Mouse (Mus musculus): ENCODE results near the gene Rab31. TPM values are rescaled to one million over a fixed set of nuclear protein-coding genes. Genes with fewer than 3 reads are reported as not detected.
A peak's percentile ranks its signal among the peaks of the same experiment; 100 is the strongest.

Rab31 gene
- polyA plus RNA-seq, 1 experiment = 56.6 TPM

DNA sequence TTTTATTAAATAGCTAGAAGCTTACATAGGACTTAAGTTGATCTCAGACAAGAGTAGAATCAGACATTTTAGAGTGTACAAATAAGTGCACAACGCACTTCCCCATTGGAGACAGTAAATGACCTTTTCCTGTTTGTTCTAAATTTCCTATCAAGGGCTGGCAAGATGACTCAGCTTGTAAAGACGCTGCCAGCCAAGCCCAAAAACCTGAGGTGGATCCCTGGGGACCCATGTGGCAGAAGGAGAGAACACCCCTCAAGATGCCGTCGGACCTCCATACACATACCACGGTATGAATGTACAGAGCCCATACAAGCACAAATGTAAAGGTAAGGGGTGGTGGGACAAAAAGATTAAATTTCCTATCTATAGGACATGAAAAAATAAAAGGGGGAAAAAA is 35.4 kb downstream of the Rab31 start:
- no peak for DNase-seq (ENCODE audit: low read depth)
- TF ChIP-seq POLR2A (IDR thresholded peaks at IDR 0.05; ENCODE audit: borderline replicate concordance, extremely low read depth, insufficient read depth, insufficient read length, poor library complexity, severe bottlenecking) (no peak), CTCF (IDR thresholded peaks at IDR 0.05; ENCODE audit: borderline replicate concordance, extremely low read depth, insufficient read depth, insufficient read length) (no peak)

DNA sequence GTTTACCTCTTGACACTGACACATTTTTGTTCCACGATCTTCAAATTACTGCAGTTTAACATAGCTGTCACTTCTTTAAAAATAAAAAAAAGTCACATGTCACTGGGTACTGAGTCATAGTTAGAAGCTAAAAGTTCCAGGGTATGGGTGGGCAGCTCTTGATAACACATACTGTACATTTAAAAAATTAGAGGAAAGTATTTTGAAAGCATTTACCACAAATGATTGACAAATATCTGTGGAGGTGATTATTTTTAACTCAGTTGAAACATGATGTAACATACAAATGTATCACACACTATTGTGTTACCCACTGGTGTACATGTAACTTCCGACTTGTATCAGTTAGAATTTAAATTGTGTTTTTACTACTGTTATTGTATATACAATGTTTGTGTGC is 37.5 kb downstream of the Rab31 start:
- DNase-seq (ENCODE audit: low read depth) = no peak
- no peak for TF ChIP-seq POLR2A (IDR thresholded peaks at IDR 0.05; ENCODE audit: borderline replicate concordance, extremely low read depth, insufficient read depth, insufficient read length, poor library complexity, severe bottlenecking)
- TF ChIP-seq CTCF (IDR thresholded peaks at IDR 0.05; ENCODE audit: borderline replicate concordance, extremely low read depth, insufficient read depth, insufficient read length) = no peak

DNA sequence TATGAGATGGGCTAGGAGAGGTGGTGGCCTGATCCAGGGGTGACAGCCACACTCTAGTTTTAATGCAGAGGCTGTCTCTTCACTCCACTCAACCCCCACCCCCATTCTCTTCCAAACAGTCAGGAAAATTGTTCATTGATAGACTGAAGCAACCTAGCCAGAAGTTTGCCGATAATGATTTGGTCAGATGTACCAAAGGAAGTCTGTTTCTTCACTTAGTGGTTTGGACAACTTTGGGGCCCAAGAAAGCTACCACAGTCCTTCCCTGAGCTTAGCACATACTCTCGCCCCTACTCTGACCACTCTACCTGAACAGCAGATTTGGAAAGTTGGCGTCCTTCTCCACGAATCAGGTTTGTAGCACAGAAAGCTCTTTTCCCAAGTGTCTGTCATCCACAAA is 39.9 kb downstream of the Rab31 start:
- DNase-seq (ENCODE audit: low read depth) = no peak
- TF ChIP-seq CTCF (IDR thresholded peaks at IDR 0.05; ENCODE audit: borderline replicate concordance, extremely low read depth, insufficient read depth, insufficient read length) (no peak), POLR2A (IDR thresholded peaks at IDR 0.05; ENCODE audit: borderline replicate concordance, extremely low read depth, insufficient read depth, insufficient read length, poor library complexity, severe bottlenecking) (no peak)

DNA sequence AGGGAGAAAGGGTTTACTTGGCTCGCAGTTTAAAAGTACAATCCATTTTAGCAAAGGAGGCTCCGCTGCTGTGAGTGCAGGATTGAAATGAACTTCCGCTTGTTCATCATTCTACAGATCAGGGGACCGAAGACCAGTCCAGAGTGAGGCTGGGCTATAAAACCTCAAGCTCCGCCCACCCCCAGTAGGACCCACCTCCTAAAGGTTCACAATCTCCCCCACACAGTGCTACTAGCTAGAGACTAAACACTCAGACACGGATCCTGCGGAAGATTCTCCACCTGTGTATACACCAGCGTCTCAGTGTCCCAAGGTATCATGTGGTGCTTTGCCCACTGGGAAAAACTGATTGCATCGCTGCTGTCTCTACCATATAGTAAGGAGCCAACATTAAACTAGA is 40.8 kb downstream of the Rab31 start:
- TF ChIP-seq CTCF (IDR thresholded peaks at IDR 0.05; ENCODE audit: borderline replicate concordance, extremely low read depth, insufficient read depth, insufficient read length) = no peak
- no peak for DNase-seq (ENCODE audit: low read depth)

- DNase-seq (ENCODE audit: low read depth) = no peak
- TF ChIP-seq POLR2A (IDR thresholded peaks at IDR 0.05; ENCODE audit: borderline replicate concordance, extremely low read depth, insufficient read depth, insufficient read length, poor library complexity, severe bottlenecking) = no peak
- TF ChIP-seq CTCF (IDR thresholded peaks at IDR 0.05; ENCODE audit: borderline replicate concordance, extremely low read depth, insufficient read depth, insufficient read length) = no peak
Observed at GRCm38 (mm10) chr17:65729945-65730741, 42.4 kb downstream of the Rab31 start.

- no peak for DNase-seq (ENCODE audit: low read depth)
- TF ChIP-seq CTCF (IDR thresholded peaks at IDR 0.05; ENCODE audit: borderline replicate concordance, extremely low read depth, insufficient read depth, insufficient read length) (no peak), POLR2A (IDR thresholded peaks at IDR 0.05; ENCODE audit: borderline replicate concordance, extremely low read depth, insufficient read depth, insufficient read length, poor library complexity, severe bottlenecking) (no peak)
Observed at GRCm38 (mm10) chr17:65726755-65727154, 45.8 kb downstream of the Rab31 start.

DNA sequence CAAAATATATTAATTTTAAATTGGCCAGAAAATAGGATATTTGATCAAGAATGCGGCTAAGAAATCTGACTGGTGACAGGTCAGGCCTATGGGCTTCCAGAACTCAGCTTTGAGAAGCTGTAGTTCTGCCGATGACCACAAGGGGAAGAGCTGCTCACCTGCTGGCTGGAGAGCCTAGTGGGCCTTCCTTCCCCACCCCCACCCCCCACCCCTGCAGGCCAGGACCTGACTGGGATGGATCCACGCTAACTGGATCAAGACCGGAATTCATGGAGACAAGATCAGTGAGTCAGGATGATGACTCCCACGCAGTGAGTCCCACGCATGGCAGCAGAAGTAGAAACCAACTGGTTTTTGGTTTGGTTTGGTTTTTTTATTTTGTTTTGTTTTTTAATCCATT is 46.3 kb downstream of the Rab31 start:
- TF ChIP-seq POLR2A (IDR thresholded peaks at IDR 0.05; ENCODE audit: borderline replicate concordance, extremely low read depth, insufficient read depth, insufficient read length, poor library complexity, severe bottlenecking) (no peak), CTCF (IDR thresholded peaks at IDR 0.05; ENCODE audit: borderline replicate concordance, extremely low read depth, insufficient read depth, insufficient read length) (peak; percentile 50; the same call in 1 of the 2 replicates)
- no peak for DNase-seq (ENCODE audit: low read depth)

GRCm38 (mm10) chr17:65725814-65726213 is 46.7 kb downstream of the Rab31 start:
- TF ChIP-seq CTCF (IDR thresholded peaks at IDR 0.05; ENCODE audit: borderline replicate concordance, extremely low read depth, insufficient read depth, insufficient read length) (no peak), POLR2A (IDR thresholded peaks at IDR 0.05; ENCODE audit: borderline replicate concordance, extremely low read depth, insufficient read depth, insufficient read length, poor library complexity, severe bottlenecking) (no peak)
- no peak for DNase-seq (ENCODE audit: low read depth)

- no peak for TF ChIP-seq POLR2A (IDR thresholded peaks at IDR 0.05; ENCODE audit: borderline replicate concordance, extremely low read depth, insufficient read depth, insufficient read length, poor library complexity, severe bottlenecking)
- no peak for TF ChIP-seq CTCF (IDR thresholded peaks at IDR 0.05; ENCODE audit: borderline replicate concordance, extremely low read depth, insufficient read depth, insufficient read length)
- DNase-seq (ENCODE audit: low read depth) = peak; percentile 29
Observed at GRCm38 (mm10) chr17:65725381-65725780, 47.2 kb downstream of the Rab31 start.

DNA sequence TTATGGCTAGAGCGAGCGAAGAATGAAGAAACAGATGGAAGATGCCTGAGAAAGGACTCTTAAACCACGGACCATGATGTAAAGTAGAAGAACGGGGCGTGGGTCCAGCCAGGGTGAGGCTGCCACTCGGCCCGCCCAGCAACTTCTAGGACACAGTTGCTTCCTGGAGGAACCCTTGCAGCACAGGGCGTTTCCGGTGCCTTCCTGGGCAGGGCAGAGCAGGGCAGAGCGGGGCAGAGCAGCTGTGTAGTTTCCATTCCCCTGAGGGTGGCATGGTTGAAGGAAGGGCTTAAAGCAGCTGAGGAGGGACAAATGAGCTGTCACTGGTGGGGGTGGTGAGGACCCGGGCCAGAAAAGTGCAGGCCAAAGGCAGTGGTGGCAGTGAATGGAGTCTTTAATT is 48.3 kb downstream of the Rab31 start:
- TF ChIP-seq CTCF (IDR thresholded peaks at IDR 0.05; ENCODE audit: borderline replicate concordance, extremely low read depth, insufficient read depth, insufficient read length) = no peak
- TF ChIP-seq POLR2A (IDR thresholded peaks at IDR 0.05; ENCODE audit: borderline replicate concordance, extremely low read depth, insufficient read depth, insufficient read length, poor library complexity, severe bottlenecking) = no peak
- no peak for DNase-seq (ENCODE audit: low read depth)

DNA sequence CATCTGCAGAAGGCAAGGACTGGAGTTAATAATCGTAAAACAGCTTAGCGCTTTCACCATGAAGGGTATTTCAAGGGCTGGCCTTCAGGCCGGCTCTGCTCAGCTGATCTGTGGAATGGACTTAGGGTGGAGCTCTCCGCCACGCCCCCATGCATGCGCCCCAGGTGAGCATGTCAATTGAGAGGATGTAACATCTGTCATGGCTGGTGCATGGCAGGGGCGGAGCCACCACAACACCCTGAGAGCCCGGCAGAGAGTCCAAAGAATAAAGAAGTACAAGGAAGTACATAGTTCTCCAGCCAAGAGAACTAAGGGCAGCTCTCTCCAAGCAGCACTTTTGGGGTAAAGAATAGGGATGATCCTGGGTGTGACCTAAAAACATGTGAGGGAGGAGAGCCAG is 48.9 kb downstream of the Rab31 start:
- no peak for DNase-seq (ENCODE audit: low read depth)
- no peak for TF ChIP-seq POLR2A (IDR thresholded peaks at IDR 0.05; ENCODE audit: borderline replicate concordance, extremely low read depth, insufficient read depth, insufficient read length, poor library complexity, severe bottlenecking)
- no peak for TF ChIP-seq CTCF (IDR thresholded peaks at IDR 0.05; ENCODE audit: borderline replicate concordance, extremely low read depth, insufficient read depth, insufficient read length)

DNA sequence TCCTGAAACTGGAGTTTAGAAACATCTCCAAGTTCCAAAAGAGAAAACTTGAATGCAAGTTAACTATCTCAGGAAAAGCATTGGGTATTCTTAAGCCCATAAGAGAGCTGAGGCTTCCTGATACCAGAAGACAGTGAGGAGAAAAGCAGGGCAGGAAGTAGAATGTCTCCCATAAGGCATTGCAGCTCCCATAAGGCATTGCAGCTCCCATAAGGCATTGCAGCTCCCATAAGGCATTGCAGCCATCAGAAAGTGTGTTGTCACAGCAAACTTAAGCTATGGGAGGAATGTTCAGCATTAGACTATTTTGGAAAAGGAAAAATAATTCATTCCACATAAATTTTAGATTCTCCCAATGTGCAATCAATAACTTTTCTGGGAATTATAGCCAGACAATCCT is 51.2 kb downstream of the Rab31 start:
- no peak for DNase-seq (ENCODE audit: low read depth)
- TF ChIP-seq CTCF (IDR thresholded peaks at IDR 0.05; ENCODE audit: borderline replicate concordance, extremely low read depth, insufficient read depth, insufficient read length) (no peak), POLR2A (IDR thresholded peaks at IDR 0.05; ENCODE audit: borderline replicate concordance, extremely low read depth, insufficient read depth, insufficient read length, poor library complexity, severe bottlenecking) (no peak)

Measured in brain, embryonic 14.5 days (tissue).